Mouse (Mus musculus): Measurements from ENCODE around the gene Rabep1. TPM values are rescaled to one million over a fixed set of nuclear protein-coding genes. Genes with fewer than 3 reads are reported as not detected.

Rabep1 gene
- total and polyA plus RNA-seq, 2 experiments from 2014 or later, result 12.2 to 29.8 TPM

DNA sequence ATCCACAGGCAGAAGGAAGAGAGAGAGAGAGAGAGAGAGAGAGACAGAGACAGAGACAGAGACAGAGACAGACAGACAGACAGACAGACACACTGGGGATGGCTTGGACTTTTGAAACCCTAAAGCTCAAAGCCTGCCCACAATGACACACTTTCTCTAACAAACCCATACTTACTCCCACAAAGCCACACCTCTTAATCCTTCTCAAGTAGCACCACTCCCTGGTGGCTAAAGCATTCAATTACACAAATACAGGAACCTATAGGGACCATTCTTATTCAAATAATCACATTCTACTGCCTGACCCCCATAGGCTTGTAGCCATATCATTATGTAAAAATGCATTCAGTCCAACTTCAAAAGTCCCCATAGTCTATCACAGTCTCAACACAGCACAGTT is 11.2 kb upstream of the Rabep1 start:
- Histone ChIP-seq H3K27ac (ENCODE audit: low read depth) (no peak overlapping the region), H3K4me2 (ENCODE audit: low read depth, low read length) (no peak overlapping the region), H3K27me3 (ENCODE audit: control insufficient read depth, insufficient read depth, low read length) (no peaks in the 10 kb centered on the region), H3K9me3 (replicated peaks; ENCODE audit: control insufficient read depth, low read length) (0 out of 2 replicates have a peak, but pooled peaks cover 4% of the 10 kb centered on the region), H3K9ac (replicated peaks; ENCODE audit: low read depth, low read length) (no peak overlapping the region), H3K4me3 (ENCODE audit: low read depth, low read length) (no peak overlapping the region), H3K4me1 (ENCODE audit: control insufficient read depth, insufficient read depth) (no peaks in the 10 kb centered on the region), H3K36me3 (replicated peaks; ENCODE audit: control insufficient read depth, insufficient read depth, low read length) (no peaks in the 10 kb centered on the region)
- TF ChIP-seq CTCF (IDR thresholded peaks at IDR 0.05; ENCODE audit: low read depth) (no peak), EP300 (IDR thresholded peaks at IDR 0.05; ENCODE audit: low read depth) (no peak)
- DNase-seq (ENCODE audit: low spot score) (no peak), ATAC-seq (ENCODE audit: insufficient read depth, low read depth) (no peak)

DNA sequence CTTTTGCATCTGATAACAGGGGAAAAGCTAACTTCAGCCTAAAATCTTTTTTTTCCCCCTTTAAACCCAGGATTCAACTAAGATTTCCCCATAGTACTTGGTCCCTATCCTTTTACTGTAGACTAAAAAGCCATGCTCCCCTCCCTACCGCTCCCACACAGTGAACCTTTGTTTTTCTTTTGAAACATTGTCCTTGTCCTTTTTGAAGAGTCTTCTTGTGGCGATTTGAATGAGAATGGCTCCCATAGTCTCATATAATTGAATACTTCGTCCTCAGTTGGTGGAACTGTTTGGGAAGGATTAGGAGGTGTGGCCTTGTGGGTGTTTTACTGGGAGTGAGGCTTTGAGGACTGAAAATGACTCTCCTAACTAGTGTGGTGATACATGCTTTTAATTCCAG is 10.7 kb upstream of the Rabep1 start:
- Histone ChIP-seq H3K4me3 (ENCODE audit: low read depth, low read length) (no peak overlapping the region), H3K9me3 (replicated peaks; ENCODE audit: control insufficient read depth, low read length) (0 out of 2 replicates have a peak, but pooled peaks cover 4% of the 10 kb centered on the region), H3K27ac (ENCODE audit: low read depth) (no peak overlapping the region), H3K9ac (replicated peaks; ENCODE audit: low read depth, low read length) (no peak overlapping the region), H3K36me3 (replicated peaks; ENCODE audit: control insufficient read depth, insufficient read depth, low read length) (no peaks in the 10 kb centered on the region), H3K4me2 (ENCODE audit: low read depth, low read length) (no peak overlapping the region), H3K4me1 (ENCODE audit: control insufficient read depth, insufficient read depth) (no peaks in the 10 kb centered on the region), H3K27me3 (ENCODE audit: control insufficient read depth, insufficient read depth, low read length) (no peaks in the 10 kb centered on the region)
- 78% methylated on average over 3 of the region's 3 CpGs for WGBS
- TF ChIP-seq EP300 (IDR thresholded peaks at IDR 0.05; ENCODE audit: low read depth) (no peak), CTCF (IDR thresholded peaks at IDR 0.05; ENCODE audit: low read depth) (no peak)
- ATAC-seq (ENCODE audit: insufficient read depth, low read depth) (no peak), DNase-seq (ENCODE audit: low spot score) (no peak)

DNA sequence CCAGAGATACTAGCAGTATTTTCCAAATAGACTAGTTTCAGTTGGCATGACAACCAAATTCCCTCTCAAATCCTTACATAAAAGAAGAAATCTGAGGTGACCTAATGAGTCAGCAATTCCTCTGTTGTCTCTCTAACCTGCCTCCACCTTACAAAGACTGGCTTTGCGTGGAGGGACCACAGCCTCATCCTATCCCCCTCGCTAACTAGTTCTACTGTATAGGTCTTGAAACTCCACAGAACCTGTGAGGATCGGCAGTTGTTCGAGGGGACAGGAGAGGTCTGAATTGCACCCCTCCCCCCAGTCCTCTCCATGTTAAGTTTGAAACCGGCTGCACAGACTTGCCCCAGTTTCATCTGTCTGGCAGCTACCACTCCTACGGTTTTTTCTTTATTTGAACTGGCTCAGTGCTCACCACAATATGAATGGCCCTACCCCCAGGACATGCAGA is 9.2 kb upstream of the Rabep1 start:
- Histone ChIP-seq H3K4me2 (ENCODE audit: low read depth, low read length) (no peak overlapping the region), H3K27me3 (ENCODE audit: control insufficient read depth, insufficient read depth, low read length) (no peaks in the 10 kb centered on the region), H3K4me1 (ENCODE audit: control insufficient read depth, insufficient read depth) (no peaks in the 10 kb centered on the region), H3K9ac (replicated peaks; ENCODE audit: low read depth, low read length) (no peak overlapping the region), H3K36me3 (replicated peaks; ENCODE audit: control insufficient read depth, insufficient read depth, low read length) (no peaks in the 10 kb centered on the region), H3K27ac (ENCODE audit: low read depth) (no peak overlapping the region), H3K9me3 (replicated peaks; ENCODE audit: control insufficient read depth, low read length) (0 out of 2 replicates have a peak, but pooled peaks cover 4% of the 10 kb centered on the region), H3K4me3 (ENCODE audit: low read depth, low read length) (no peak overlapping the region)
- no peak for TF ChIP-seq CTCF (IDR thresholded peaks at IDR 0.05; ENCODE audit: low read depth)
- TF ChIP-seq EP300 (IDR thresholded peaks at IDR 0.05; ENCODE audit: low read depth), result no peak
- ATAC-seq (ENCODE audit: insufficient read depth, low read depth) (no peak), DNase-seq (ENCODE audit: low spot score) (no peak)
- 57% methylated on average over 6 of the region's 6 CpGs for WGBS

DNA sequence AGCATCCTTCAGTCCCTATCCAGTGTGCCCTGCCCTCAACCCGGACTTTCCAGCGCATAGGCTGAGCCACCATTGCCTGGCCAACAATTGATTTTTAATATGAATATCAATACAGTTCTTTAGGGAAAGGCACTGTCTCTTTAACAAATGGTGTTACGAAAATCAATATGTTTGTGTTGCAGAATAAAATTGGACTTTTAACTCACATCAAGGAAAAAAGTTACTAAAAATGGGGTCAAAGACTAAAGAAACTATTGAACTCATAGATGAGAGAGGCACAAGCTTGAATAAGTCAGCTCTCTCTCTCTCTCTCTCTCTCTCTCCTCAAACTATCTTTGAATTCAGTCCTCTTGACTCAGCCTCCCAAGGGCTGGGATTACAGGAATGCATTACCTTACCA is 7.5 kb upstream of the Rabep1 start:
- TF ChIP-seq EP300 (IDR thresholded peaks at IDR 0.05; ENCODE audit: low read depth), result no peak
- no peak for TF ChIP-seq CTCF (IDR thresholded peaks at IDR 0.05; ENCODE audit: low read depth)
- ATAC-seq (ENCODE audit: insufficient read depth, low read depth), result no peak
- no peak for DNase-seq (ENCODE audit: low spot score)
- Histone ChIP-seq H3K4me2 (ENCODE audit: low read depth, low read length) (no peak overlapping the region), H3K9me3 (replicated peaks; ENCODE audit: control insufficient read depth, low read length) (0 out of 2 replicates have a peak, but pooled peaks cover 4% of the 10 kb centered on the region), H3K4me3 (ENCODE audit: low read depth, low read length) (no peak overlapping the region), H3K9ac (replicated peaks; ENCODE audit: low read depth, low read length) (no peak overlapping the region), H3K27ac (ENCODE audit: low read depth) (no peak overlapping the region), H3K36me3 (replicated peaks; ENCODE audit: control insufficient read depth, insufficient read depth, low read length) (no peaks in the 10 kb centered on the region), H3K4me1 (ENCODE audit: control insufficient read depth, insufficient read depth) (no peaks in the 10 kb centered on the region), H3K27me3 (ENCODE audit: control insufficient read depth, insufficient read depth, low read length) (no peaks in the 10 kb centered on the region)
- 83% methylated on average over 3 of the region's 3 CpGs for WGBS

DNA sequence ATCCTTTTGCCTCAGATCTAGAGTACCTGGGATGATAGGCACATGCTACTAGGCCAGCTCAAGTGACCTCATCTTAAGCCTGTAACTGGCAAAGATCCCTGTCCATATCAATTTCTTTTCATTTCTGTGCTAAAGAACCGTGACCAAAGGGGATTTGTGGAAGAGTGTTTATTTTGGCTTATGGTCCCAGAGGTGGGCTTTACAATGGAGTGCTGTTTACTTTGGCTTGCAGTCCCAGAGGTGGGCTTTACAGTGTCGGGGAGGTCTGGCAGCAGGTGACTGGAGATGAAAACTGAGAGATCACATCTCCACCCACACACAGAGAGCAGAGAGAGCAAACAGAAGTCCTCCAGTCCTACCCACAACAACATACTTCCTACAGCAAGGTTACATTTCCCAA is 6.0 kb upstream of the Rabep1 start:
- ATAC-seq (ENCODE audit: insufficient read depth, low read depth) (no peak), DNase-seq (ENCODE audit: low spot score) (no peak)
- Histone ChIP-seq H3K27me3 (ENCODE audit: control insufficient read depth, insufficient read depth, low read length) (no peaks in the 10 kb centered on the region), H3K9me3 (replicated peaks; ENCODE audit: control insufficient read depth, low read length) (0 out of 2 replicates have a peak, but pooled peaks cover 4% of the 10 kb centered on the region), H3K27ac (ENCODE audit: low read depth) (no peak overlapping the region), H3K4me1 (ENCODE audit: control insufficient read depth, insufficient read depth) (peaks cover 3% of the 10 kb centered on the region; the same call in 1 of the 2 replicates), H3K4me2 (ENCODE audit: low read depth, low read length) (no peak overlapping the region), H3K9ac (replicated peaks; ENCODE audit: low read depth, low read length) (no peak overlapping the region), H3K36me3 (replicated peaks; ENCODE audit: control insufficient read depth, insufficient read depth, low read length) (no peaks in the 10 kb centered on the region), H3K4me3 (ENCODE audit: low read depth, low read length) (no peak overlapping the region)
- no peak for TF ChIP-seq EP300 (IDR thresholded peaks at IDR 0.05; ENCODE audit: low read depth)
- TF ChIP-seq CTCF (IDR thresholded peaks at IDR 0.05; ENCODE audit: low read depth), result no peak
- 35% methylated on average over 2 of the region's 2 CpGs for WGBS

DNA sequence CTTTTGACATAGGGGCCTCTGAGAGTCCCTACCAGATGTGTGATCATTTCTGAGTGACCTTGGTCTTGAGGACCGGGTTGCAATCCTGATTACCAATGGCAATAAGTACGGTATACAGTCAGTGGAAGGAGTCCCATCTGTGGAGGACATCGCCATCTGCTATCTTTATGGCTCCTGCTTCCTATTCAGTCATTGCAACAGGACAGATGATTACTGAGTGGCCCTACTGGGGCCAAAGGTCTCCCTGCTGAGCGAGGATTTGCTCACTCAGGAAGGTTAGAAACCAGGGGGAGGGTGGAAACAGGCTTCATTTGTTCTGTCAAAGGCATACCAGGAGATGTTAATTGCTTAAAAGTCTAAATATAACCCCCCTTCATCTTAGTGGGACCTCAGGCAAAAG is 1.6 kb upstream of the Rabep1 start:
- TF ChIP-seq CTCF (IDR thresholded peaks at IDR 0.05; ENCODE audit: low read depth) (no peak), EP300 (IDR thresholded peaks at IDR 0.05; ENCODE audit: low read depth) (no peak)
- no peaks in the 10 kb centered on the region for H3K9me3 ChIP-seq (replicated peaks; ENCODE audit: control insufficient read depth, low read length)
- 75% methylated on average over 4 of the region's 4 CpGs for WGBS
- no peak overlapping the region for H3K4me3 ChIP-seq (ENCODE audit: low read depth, low read length)
- H3K27ac ChIP-seq (ENCODE audit: low read depth), result no peak overlapping the region
- no peak for DNase-seq (ENCODE audit: low spot score)
- H3K4me1 ChIP-seq (ENCODE audit: control insufficient read depth, insufficient read depth), result peaks cover 20% of the 10 kb centered on the region
- H3K4me2 ChIP-seq (ENCODE audit: low read depth, low read length), result no peak overlapping the region
- H3K27me3 ChIP-seq (ENCODE audit: control insufficient read depth, insufficient read depth, low read length), result no peaks in the 10 kb centered on the region
- no peak for ATAC-seq (ENCODE audit: insufficient read depth, low read depth)
- no peak overlapping the region for H3K9ac ChIP-seq (replicated peaks; ENCODE audit: low read depth, low read length)
- no peaks in the 10 kb centered on the region for H3K36me3 ChIP-seq (replicated peaks; ENCODE audit: control insufficient read depth, insufficient read depth, low read length)
